Mouse (Mus musculus) urinary bladder, postnatal 14 days (tissue): ENCODE results near the gene Gcnt3.
A peak's percentile ranks its signal among the peaks of the same experiment; 100 is the strongest.
"Not testable (repeated sequence)": the region's sequence is repeated elsewhere in the genome, so short reads cannot be mapped to it uniquely, and the experiment has no call there.

ENCODE experiments used
- DNase-seq: peaks from one replicate; pipeline ENCODE4 v3.0.0; 2021; ENCODE audit warnings: low spot score

Gcnt3 gene

DNA sequence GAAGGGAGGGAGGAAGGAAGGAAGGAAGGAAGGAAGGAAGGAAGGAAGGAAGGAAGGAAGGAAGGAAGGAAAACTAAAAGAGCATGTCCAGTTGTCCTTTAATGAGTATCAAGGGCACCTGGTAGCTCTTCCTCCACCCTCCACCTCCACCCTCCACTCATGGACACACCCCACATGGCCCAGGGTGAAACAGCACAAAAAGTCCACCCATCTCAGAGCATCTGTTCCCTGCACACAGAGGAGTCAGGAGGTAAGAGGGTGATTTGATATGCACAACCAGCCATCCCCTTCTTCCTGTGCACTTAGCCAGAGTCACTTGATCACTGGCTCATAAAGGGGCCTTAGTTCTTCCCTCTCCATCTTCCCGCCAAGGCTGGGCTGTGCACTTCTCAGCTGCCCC is 5.0 kb upstream of the Gcnt3 start:
- no peak for DNase-seq

DNA sequence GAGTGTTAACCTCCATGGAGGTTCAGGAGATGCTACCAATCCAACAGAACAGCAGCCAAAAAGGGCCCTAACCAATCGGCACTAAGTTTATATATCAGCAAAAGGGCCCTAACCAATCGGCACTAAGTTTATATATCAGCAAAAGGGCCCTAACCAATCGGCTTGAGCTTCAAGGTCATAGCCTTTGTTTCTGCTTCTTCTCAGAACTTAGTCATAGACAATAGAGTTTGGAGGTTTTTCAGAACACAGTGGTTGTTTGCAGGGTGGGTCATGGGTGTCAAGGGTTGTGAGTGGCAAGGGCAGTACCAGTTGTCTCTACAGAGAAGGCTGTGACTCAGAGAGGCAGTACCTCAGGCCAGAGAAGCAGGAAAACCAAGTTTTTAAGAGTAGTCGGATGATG is 4.2 kb upstream of the Gcnt3 start:
- no peak for DNase-seq

DNA sequence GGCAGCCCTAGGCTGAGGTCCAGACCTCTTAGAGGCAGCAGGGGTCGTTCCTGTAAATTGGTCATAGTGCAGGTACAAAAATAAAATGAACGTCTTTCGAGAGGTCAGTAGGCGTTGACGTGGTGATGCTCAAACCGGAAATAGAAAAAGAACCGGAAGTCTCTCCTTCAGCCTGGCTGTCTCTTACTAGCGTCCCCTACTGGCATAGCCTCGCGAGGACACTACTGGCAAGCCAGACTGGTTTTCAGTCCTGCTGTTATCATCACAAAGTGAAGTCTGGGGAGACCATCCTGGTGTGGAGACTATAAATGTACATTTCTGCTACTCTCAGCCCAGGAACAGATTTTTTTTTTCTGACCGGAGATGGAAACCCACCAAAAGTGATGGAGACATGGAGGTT is 2.7 kb upstream of the Gcnt3 start:
- DNase-seq: no peak

DNA sequence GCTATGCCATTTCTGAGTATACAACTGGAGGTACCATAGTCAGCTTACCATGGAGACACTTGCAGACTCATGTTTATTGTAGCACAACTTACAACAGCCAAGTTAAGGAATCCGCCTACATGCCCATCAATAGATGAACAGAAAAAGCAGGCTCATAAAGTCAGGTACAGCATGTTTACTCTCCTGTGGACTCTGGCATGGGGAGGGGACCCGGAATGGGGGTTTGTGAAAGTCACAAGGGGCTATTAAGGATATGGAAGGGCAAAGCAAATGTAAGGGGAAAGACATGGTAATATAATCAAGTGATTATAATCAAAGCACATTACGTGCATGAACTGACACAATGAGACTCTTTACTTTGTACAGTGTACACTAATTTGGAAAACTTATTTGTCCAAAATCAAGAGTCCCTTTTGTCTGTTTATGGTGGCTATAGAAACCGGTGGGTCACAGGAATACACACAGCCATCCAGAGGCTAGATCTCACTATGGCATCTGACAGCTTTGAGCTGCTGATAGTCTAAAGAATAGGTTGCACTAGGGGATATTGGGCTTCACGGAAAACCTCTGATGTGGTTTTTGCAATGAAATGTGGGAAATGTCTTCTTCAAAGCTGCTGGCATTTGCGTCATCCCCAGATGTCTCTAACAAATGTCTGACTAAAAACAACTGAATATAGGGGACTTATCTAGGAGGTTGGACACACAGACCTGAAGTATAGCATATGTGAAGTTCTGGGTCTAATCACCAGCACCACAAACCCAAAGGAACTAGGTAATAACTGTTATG is 1.9 kb upstream of the Gcnt3 start:
- no peak for DNase-seq

DNA sequence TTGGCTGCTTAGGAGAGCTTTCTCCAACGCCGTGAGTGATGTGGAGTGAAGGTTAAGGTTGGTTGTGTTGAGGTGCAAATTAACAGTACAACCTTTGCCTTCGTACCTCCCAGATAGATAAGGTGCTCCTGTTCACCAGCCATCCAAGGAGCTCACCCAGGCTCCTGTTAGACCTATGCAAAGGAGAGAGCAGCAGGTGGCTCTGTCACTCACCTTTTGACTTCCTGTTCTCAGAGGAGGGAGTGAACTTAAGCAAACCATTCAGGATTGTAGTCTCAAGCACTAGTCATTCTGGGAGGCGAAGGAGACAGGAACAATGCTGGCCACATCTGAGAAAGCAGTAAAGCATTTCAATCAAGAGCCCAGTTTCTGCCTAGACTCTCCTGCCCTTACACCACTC is 1.2 kb downstream of the Gcnt3 start:
- DNase-seq: no peak

DNA sequence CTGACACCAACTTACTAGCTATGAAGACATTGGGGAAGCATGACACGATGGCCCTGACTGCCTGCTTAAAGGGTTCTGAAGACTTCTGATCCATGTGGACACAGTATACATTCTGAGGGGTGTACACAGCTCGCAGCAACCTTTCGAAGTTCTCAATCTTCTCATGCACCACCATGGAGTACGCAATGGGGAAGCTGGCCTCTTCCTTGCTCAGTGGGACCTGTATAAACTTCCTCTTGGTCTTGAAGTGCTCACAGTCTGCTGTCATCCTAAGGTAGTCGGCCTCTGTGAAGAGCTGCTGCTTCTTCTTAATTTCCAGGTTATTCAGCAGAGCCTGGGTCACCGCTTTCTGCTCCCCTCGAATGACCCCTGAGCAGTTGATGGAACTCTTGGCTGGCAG is 3.2 kb downstream of the Gcnt3 start:
- DNase-seq: no peak

DNA sequence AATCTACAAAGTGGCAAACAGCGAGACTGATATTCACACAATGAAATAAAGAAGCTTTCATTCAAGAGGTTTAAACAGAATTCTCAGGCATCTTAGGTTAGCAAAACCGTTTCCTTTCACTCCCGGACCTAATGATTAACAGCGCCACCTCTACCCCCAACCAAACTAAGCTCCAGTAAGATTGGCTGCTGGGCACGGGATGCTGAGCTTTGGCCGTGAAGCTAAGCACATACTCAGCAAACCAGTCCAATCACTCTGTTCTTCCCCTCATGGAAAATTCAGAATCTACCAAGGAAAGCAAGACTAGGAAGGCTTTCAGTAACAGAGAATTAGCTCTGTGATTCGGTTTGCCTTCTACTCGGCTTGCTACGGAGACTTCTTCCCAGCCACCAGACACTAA is 4.8 kb downstream of the Gcnt3 start:
- DNase-seq: no peak

DNA sequence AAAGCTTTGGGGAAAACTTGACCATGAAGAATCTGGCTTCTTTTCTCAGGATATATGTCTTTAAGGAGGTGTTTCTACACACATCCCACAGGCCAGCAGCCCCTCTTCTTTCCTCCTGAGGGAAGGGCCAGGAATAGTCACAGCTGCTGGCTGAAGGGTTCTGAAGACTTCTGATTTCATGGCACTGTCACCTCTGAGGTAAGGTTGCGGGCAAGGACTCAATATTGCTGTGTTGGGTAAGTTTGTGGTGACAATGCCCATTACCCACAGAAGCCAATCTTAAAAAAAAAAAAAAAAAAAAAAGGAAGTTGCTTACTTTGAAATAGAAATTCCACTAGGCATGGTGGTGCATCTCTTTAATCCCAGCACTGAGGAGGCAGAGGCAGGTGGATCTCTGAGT is 5.7 kb downstream of the Gcnt3 start:
- DNase-seq: no peak

DNA sequence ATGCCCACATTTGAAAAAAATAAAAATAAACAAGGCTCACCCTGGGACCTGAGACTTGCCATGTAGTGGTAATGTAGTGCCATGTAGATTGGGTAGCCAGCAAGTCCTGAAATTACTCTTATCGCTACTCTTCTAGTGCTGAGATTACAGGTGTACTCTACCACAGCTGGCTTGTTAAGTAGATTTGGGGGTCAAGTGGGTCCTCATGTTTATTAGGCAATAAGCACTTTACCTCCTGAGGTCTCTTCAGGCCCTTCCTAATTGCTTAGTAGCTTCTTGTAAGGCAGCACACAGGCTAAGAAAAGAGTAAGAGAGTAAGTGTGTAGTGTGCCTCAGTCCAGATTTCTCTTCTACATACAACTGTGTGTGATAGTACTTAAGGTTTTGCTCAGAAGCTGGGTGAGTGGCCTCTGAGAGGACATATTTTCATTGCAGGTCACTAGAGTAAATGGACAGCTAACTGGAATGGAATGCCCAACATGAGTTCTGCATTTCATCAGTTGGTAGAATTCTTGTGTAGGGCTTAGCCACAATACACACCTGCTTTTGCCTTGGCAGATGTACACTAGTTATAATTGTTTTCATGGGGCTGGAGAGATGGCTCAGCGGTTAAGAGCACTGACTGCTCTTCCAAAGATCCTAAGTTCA is 12.4 kb downstream of the Gcnt3 start:
- no peak for DNase-seq

DNA sequence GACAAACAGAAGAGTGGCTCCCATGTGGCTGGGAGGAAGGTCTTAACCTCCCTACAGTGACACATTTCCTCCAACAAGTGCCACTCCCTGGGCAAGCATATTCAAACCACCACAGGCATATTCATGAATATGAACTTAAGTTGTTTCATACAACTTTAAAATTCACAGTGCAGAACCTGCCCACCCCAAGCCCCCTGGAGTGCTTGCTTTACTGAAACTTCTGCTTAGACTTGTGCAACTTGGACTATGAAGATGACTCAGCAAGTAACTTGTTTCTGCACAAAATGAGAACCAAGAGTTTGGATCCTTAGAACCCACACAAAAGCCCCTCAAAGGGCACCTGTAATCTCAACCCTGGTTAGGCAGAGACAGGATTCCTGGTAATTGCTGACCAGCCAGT is 13.2 kb downstream of the Gcnt3 start:
- no peak for DNase-seq

DNA sequence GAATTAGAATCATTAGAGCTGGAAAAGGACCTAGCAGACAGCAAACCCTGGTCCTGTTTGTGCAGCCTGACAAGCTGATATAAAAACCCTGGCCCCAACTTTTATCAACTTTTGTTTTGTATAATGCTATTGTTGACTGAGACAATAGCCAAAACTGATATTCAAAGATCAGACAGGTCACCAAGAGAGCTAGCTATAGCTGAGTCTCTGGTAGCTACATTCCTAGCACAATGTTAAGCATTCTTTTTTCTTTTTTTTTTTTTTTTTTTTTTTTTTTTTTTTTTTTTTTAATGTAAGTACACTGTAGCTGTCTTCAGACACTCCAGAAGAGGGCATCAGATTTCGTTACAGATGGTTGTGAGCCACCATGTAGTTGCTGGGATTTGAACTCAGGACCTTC is 14.3 kb downstream of the Gcnt3 start:
- DNase-seq: not testable (repeated sequence)

DNA sequence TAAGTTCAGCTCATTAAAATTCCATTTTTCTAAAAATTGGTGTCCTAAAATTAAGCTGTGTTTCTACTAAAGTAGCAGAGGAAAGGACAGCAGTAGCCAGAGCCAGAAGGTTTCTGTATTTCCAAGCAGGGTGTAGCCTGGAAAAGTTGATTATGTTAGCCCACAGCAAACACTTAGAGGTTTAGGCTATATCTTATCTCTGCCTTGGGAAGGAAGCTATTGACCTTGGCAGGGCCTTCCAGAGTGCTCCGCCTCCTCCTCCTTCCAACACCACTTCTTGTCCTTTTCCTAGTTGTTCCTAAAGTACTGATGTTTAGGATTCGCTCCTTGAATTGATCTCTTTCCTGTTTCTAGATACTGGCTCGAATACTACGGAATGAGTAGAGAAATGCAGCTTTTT is 15.8 kb downstream of the Gcnt3 start:
- no peak for DNase-seq

DNA sequence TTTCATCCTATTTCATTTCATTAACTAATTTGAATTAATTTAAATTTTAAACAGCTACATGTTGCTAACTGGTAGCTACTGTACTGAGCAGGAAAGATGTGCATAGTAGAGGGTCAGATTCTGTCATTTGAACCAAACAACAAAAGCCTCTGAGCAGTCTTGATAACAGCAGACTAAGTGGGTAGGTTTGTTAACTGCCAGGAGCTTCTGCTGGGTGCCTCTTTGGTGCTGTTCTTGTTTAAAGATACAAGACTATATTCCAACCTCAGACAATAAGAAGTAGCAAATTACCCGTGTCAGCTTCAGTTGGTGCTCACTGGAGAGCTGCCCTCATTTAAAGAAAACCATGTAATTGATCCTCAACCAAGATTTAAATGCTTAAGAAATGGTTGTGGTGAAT is 16.3 kb downstream of the Gcnt3 start:
- no peak for DNase-seq

DNA sequence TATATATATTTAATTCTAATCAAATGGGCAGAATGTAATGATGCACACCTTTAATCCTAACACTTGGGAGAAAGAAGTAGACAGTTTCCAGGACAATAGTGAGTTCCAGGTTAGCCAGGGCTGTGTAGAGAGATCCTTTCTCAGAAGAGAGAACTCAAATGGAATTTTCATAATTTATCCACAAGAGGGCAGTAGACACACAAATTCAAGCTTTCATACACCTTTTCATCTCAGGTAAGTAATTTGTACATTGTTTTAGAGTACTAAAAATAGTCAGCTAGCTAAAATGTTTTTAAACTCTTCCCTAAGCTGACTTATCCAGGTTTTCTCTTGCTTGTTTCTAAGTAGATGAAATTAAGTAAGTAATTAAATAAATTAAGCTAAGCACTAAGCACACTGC is 19.0 kb downstream of the Gcnt3 start:
- DNase-seq: no peak

DNA sequence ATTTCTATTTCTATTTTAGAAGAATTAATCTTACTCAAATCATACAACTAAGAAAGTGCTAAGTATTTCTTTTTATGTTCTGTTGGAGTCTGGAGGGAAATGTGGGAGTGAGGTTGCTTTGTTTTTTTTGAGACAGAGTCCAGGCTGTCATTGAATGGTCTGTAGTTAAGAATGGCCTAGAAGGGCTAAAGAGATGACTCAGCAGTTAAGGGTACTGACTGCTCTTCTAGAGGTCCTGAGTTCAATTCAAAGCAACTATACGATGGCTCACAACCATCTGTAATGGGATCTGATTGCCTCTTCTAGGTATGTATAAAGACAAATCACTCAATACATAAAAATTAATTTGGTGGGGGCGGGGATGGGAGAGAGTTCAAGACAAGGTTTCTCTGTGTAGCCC is 22.3 kb downstream of the Gcnt3 start:
- no peak for DNase-seq

DNA sequence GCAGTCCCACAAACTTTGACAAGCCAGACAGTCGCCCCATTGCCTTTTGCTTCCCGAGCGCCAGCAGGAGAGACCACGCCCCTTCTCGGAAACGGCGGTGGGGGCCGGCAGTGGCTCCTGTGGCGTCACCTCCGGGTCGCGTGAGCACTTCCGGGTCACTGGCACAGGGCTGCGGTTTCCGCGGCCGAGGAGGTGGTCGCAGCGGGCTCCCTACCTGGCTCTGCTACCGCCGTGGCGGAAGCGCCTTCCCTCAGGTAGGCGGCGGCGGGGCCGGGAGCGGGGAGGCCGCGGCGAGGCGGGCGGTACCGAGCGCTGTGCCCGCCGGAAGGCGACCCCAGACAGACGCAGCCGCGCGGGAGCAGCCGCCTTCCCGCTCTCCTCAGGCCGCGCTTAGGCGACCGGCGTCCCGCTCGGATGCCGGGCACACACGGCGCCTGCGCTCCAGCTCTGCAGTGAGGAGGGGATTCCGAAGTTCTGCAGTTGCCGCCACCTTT is 25.4 kb downstream of the Gcnt3 start, which contains the start of gene Gtf2a2:
Gene Gtf2a2, plus strand, starts transcription at position 143 of the 494 bp plus-strand sequence.
- DNase-seq: peak; percentile 95

DNA sequence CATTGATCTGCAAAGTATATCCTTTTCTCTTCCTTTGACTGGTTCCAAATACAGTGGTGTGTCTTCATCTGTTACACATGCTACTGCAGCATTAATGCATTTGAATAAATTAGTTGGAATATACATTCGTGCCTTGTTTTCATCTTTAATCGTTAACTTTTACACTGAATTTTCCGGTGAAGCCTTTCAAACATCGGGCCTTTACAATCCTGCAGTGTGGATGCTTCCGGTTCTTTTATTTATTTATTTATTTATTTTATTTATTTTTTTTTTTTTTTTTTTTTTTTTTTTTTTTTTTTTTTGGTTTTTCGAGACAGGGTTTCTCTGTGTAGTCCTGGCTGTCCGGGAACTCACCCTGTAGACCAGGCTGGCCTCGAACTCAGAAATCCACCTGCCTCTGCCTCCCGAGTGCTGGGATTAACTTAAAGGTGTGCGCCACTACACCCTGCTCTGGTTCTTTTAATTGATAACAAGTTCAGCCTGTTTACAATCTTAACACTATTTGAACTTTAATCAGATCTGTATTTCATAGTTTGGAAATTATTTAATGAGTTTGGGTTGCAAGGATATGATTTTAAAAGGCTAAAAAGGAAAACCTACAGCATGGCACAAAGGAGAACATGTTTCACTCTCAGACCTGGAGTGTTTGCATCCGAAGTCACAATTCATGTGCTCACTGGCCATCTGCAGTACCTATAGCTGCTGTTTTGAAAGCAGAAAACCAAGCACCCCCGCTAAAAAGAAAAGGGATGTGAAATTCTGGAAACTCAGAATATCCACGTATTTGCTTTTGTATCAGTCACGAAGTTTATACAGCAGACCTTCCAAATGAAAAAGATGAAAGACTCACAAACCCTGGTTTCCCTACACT is 26.1 kb downstream of the Gcnt3 start:
- DNase-seq: no peak

DNA sequence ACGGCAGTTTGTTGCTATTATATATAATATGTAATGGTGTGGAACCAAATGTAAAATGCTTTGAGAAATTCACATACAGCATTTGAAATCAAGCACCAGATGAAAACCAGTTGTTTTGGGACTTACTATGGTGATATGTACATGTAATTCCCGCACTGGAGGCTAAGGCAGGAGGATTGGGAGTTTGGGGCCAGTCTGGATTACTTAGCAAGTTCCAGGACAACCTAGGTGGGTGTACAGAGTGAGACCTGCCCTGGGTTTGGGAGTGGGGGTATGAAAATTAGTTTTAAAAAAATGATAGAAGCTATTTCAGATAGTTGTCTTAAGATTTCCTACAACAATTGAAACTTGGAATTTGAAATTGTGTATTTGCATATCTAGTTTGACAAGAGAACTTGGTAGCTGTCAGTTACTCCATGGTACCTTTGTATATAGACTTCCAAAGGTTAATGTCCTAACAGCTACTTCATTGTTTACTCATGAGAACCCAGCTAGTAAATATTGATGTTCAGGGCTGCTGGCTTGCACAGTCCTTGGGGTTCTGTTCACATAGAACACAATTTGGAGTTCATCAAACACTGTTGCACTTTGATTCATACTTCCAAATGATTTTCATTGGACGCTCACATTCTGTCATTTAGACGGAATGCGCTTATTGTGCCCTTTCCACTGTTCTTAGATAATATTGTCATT is 27.0 kb downstream of the Gcnt3 start:
- DNase-seq: no peak

DNA sequence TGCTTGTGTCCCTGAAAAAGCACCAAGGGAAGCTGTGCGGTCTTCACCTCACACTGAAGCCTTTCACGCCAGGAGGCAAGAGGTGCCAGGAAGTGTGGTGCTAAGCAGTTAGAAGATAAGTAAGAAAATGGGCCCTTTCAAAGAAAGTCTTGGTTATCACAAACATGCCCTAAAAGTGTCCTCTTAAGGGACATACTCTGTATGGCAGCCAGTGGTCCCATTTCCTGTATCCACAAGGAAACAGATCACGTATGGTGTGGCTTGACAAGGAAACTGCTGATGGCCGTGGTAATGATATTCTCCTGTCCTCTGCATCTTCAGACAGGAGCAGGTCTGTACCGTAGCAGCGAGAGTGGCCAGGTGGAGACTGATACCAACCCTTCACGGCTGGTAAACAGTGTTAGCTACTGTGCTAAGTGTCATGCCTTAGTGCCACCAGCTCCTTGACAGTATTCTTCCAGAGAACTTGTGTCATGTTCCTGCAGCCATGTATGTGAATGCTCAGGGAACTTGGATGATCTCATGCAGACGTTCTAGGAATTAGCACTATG is 28.1 kb downstream of the Gcnt3 start:
- DNase-seq: no peak

DNA sequence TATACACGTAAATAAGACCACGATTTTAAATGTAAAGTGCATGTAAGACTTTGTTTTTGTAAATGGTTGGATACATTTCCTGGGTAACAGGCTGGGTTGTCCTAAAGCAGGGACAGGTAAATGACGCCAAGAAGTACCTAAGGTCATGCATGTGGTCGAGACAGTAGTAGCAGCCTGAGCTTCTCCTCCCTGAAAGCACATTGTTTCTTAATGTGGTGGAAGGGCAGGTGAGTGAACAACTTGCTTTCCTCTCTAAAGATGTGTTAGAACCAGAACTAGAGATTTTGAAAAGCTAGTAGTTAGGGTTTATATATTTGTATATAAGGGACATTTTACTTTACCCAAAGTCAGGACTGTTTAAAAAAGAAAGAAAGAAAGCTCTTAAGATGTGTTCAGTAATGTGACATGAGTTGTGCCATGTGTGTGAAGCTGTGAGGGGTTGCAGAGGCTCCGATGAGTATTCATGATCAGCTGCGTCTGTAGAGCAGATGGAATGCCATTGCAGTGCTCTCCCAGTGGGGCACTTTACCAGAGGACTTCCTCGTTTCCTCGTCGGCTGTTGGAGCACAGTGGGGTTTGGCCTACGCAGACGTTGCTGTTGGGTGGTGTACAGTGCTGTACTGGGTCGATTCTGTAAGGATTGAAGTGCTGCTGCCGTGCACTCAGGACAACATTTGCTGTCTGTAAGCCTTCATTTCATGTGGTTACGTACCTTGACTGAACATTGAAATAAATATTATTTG is 30.2 kb downstream of the Gcnt3 start:
- no peak for DNase-seq

DNA sequence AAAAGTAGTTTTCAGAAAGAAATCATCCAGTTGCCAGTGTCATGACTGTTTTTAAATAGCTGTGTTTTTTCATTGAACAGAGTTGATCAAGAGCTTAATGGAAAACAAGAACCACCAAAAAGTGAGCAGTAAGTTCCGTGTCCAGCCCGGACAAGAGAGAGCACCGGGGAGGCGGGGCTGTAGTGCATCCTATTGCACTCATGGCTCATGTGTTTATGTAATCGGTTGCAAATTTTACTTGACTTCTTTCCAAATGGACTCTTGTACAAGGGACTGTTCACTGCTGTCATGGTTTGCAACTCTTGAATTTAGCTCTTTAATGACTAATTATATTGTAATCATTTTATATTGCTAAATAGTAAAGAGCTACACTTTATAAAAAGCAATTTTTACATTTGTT is 30.9 kb downstream of the Gcnt3 start:
- DNase-seq: no peak
